Mouse (Mus musculus) ES-E14 (cell line): ENCODE measurements around the gene Bik. TPM values are rescaled to one million over a fixed set of nuclear protein-coding genes. Genes with fewer than 3 reads are reported as not detected.

Source experiments
- DNase-seq: peaks from one replicate; pipeline ENCODE4 v3.0.0-alpha.2; 2013; ENCODE audit warnings: low read depth, low spot score
- H3K27ac ChIP-seq: 2 replicates; pipeline ENCODE4 v1.5.1; 2012; ENCODE audit warnings: low read depth, mild to moderate bottlenecking, low read length, moderate library complexity, mixed read lengths; ENCODE audit not compliant: poor library complexity, insufficient read depth, severe bottlenecking
- H3K36me3 ChIP-seq: 2 replicates; pipeline ENCODE4 v1.6.1; 2012; ENCODE audit warnings: mild to moderate bottlenecking, low read length, moderate library complexity, mixed read lengths; ENCODE audit not compliant: control insufficient read depth, poor library complexity, insufficient read depth, severe bottlenecking
- H3K4me1 ChIP-seq, 2 experiments: fragments of 150-350 bp in 1 of 2; sonication (generic) in 1 of 2; 2 replicates each; pipeline ENCODE4 v1.6.1; 2012; ENCODE audit warnings: low read length in 2 of 2, mild to moderate bottlenecking in 1 of 2, mixed read lengths in 1 of 2; ENCODE audit not compliant: control insufficient read depth in 2 of 2, insufficient read depth in 2 of 2, poor library complexity in 1 of 2
- H3K4me3 ChIP-seq, 2 experiments: fragments of 150-350 bp in 1 of 2; sonication (generic) in 1 of 2; 2 replicates each; pipeline ENCODE4 v1.5.1; 2012; ENCODE audit warnings: low read length in 2 of 2, low read depth in 1 of 2, mild to moderate bottlenecking in 1 of 2, mixed read lengths in 1 of 2; ENCODE audit not compliant: insufficient read depth in 1 of 2, poor library complexity in 1 of 2, severe bottlenecking in 1 of 2
- H3K9ac ChIP-seq: 2 replicates; pipeline ENCODE4 v1.6.1; 2012; ENCODE audit warnings: low read depth, mild to moderate bottlenecking, low read length, mixed read lengths; ENCODE audit not compliant: poor library complexity, insufficient read depth, severe bottlenecking
- H3K9me3 ChIP-seq: fragments of 150-350 bp; sonication (generic); 2 replicates; pipeline ENCODE4 v1.6.1; 2012; ENCODE audit warnings: low read depth, mild to moderate bottlenecking, low read length; ENCODE audit not compliant: control insufficient read depth, insufficient read depth
- CHD2 ChIP-seq: IDR thresholded peaks from 2 replicates; pipeline ENCODE4 v1.6.1; 2014; ENCODE audit warnings: mild to moderate bottlenecking, low read depth, low read length, inconsistent platforms
- HCFC1 ChIP-seq: IDR thresholded peaks from 2 replicates; pipeline ENCODE4 v1.6.1; 2012; ENCODE audit warnings: low read length, inconsistent platforms, borderline replicate concordance; ENCODE audit not compliant: insufficient read depth
- MAFK ChIP-seq: IDR thresholded peaks from 2 replicates; pipeline ENCODE4 v1.6.1; 2014; ENCODE audit warnings: mild to moderate bottlenecking, low read depth, low read length, inconsistent platforms; ENCODE audit not compliant: insufficient read depth
- ZC3H11A ChIP-seq: IDR thresholded peaks from 2 replicates; pipeline ENCODE4 v1.6.1; 2012; ENCODE audit warnings: low read depth, mild to moderate bottlenecking, inconsistent platforms, low read length, borderline replicate concordance
- ZNF384 ChIP-seq: IDR thresholded peaks from 2 replicates; pipeline ENCODE4 v1.6.1; 2012; ENCODE audit warnings: low read depth, low read length, inconsistent platforms
- in situ Hi-C, 2 experiments: fragments of 600-800 bp; cut with MboI; formaldehyde crosslinking; loops; one replicate each; pipeline ENCODE4 v1.15.1; 2025; ENCODE audit warnings: low sequenced_read_pairs in 2 of 2, inconsistent platforms in 1 of 2; ENCODE audit not compliant: unreplicated experiment in 2 of 2
- total RNA-seq: library from RNA; depleted of rRNA; stranded (reverse); fragments of 300-350 nt; gene quantifications from 2 replicates; pipeline ENCODE4 v1.2.3, GENCODE M21; 2012

Gene Bik
- total RNA-seq, 1 experiment, result 2.5 TPM

GRCm38 (mm10) chr15:83575543-83575942 is 48.9 kb downstream of the Bik start:
- no peak overlapping the region for H3K27ac ChIP-seq
- DNase-seq, result no peak
- in situ Hi-C loops, result no loop called here
- peaks cover 0 to 3% of the 10 kb centered on the region in 2 experiments; a peak in 1 of 4 replicates for H3K4me1 ChIP-seq
- peaks cover 49% of the 10 kb centered on the region for H3K36me3 ChIP-seq
- H3K9ac ChIP-seq, result no peak overlapping the region
- TF ChIP-seq MAFK (no peak), ZNF384 (no peak), HCFC1 (no peak), ZC3H11A (no peak), CHD2 (no peak)
- H3K4me3 ChIP-seq, result no peak overlapping the region
- no peaks in the 10 kb centered on the region for H3K9me3 ChIP-seq

GRCm38 (mm10) chr15:83576651-83577050 is 50.0 kb downstream of the Bik start:
- Histone ChIP-seq H3K9me3 (no peaks in the 10 kb centered on the region), H3K36me3 (peaks cover 60% of the 10 kb centered on the region), H3K9ac (no peak overlapping the region), H3K27ac (no peak overlapping the region), H3K4me3 (no peak overlapping the region), H3K4me1 (peaks cover 0 to 3% of the 10 kb centered on the region in 2 experiments; a peak in 1 of 4 replicates)
- in situ Hi-C loops, result no loop called here
- TF ChIP-seq ZNF384, result no peak
- DNase-seq, result no peak

GRCm38 (mm10) chr15:83582931-83583330 is 56.3 kb downstream of the Bik start:
- no peaks in the 10 kb centered on the region; a peak in 1 of 4 replicates for H3K4me1 ChIP-seq
- peaks cover 84% of the 10 kb centered on the region for H3K36me3 ChIP-seq
- H3K9ac ChIP-seq, result no peak overlapping the region
- no peak for DNase-seq
- H3K27ac ChIP-seq, result no peak overlapping the region
- no peak for TF ChIP-seq HCFC1
- TF ChIP-seq ZNF384, result no peak
- no peak for TF ChIP-seq CHD2
- TF ChIP-seq MAFK, result no peak
- TF ChIP-seq ZC3H11A, result no peak
- in situ Hi-C loops, result no loop called here
- no peaks in the 10 kb centered on the region for H3K9me3 ChIP-seq
- H3K4me3 ChIP-seq, result no peak overlapping the region

GRCm38 (mm10) chr15:83583419-83584156 is 56.9 kb downstream of the Bik start:
- Histone ChIP-seq H3K9me3 (no peaks in the 10 kb centered on the region), H3K27ac (no peak overlapping the region), H3K4me3 (no peak overlapping the region), H3K36me3 (peaks cover 85% of the 10 kb centered on the region), H3K9ac (no peak overlapping the region), H3K4me1 (no peaks in the 10 kb centered on the region; a peak in 1 of 4 replicates)
- peak; percentile 96 for TF ChIP-seq MAFK
- no peak for TF ChIP-seq ZNF384
- in situ Hi-C loops, result no loop called here
- DNase-seq, result peak; percentile 46

GRCm38 (mm10) chr15:83584741-83585220 is 58.1 kb downstream of the Bik start:
- TF ChIP-seq HCFC1, result no peak
- no peak for TF ChIP-seq ZC3H11A
- no peak for TF ChIP-seq CHD2
- no peak for TF ChIP-seq ZNF384
- TF ChIP-seq MAFK, result no peak
- Histone ChIP-seq H3K9ac (no peak overlapping the region), H3K4me1 (no peaks in the 10 kb centered on the region; a peak in 1 of 4 replicates), H3K9me3 (no peaks in the 10 kb centered on the region), H3K36me3 (peaks cover 78% of the 10 kb centered on the region), H3K27ac (no peak overlapping the region), H3K4me3 (no peak overlapping the region)
- in situ Hi-C loops, result no loop called here
- DNase-seq, result no peak
